Mouse (Mus musculus) megakaryocyte-erythroid progenitor cell, adult 5 weeks (primary cell): ENCODE measurements around the gene Cdk7. TPM values are rescaled to one million over a fixed set of nuclear protein-coding genes. Genes with fewer than 3 reads are reported as not detected.

ENCODE experiments used
- polyA plus RNA-seq: library from polyadenylated mRNA; stranded (reverse); fragments of >175 nt; gene quantifications from 2 replicates; pipeline ENCODE4 v1.2.3, GENCODE M21; 2012

The Cdk7 gene
- 9.2 and 9.8 TPM in 2 replicates for polyA plus RNA-seq

GRCm38 (mm10) chr13:100730861-100731176 lies at the start of gene Cdk7:
TSS of gene Cdk7 (minus strand) at chr13:100730939.

GRCm38 (mm10) chr13:100775252-100776055 lies 44.7 kb upstream of the Cdk7 start, which contains the start of gene Cenph:
TSS of gene Cenph (minus strand) at chr13:100775899.

GRCm38 (mm10) chr13:100744036-100744744 lies 13.5 kb upstream of the Cdk7 start, which contains the start of gene Mrps36:
TSS of gene Mrps36 (minus strand) at chr13:100744659.

GRCm38 (mm10) chr13:100669291-100670022 lies 61.3 kb downstream of the Cdk7 start, which contains the start of gene Ccdc125:
TSS of gene Ccdc125 (plus strand) at chr13:100669717.

Other genes starting within 250 kb of the Cdk7 start
- gene Gtf2h2, start 238.4 kb downstream of the Cdk7 start, polyA plus RNA-seq = 25.0 and 29.8 TPM in 2 replicates
- gene Ocln, start 178.2 kb downstream of the Cdk7 start, polyA plus RNA-seq = 0.11 TPM in 1 of 2 replicates, not detected in the other
- gene Marveld2, start 114.0 kb downstream of the Cdk7 start, polyA plus RNA-seq = 0.33 and 0.56 TPM in 2 replicates
- gene Ak6, start 80.0 kb downstream of the Cdk7 start, polyA plus RNA-seq = 52.9 and 56.8 TPM in 2 replicates
- 8.6 and 9.1 TPM in 2 replicates for gene Rad17, start 79.9 kb downstream of the Cdk7 start, polyA plus RNA-seq
- 20.1 and 27.7 TPM in 2 replicates for gene Taf9, start 79.4 kb downstream of the Cdk7 start, polyA plus RNA-seq
- gene Ccdc125, start 61.2 kb downstream of the Cdk7 start, polyA plus RNA-seq = 3.4 and 3.7 TPM in 2 replicates
- 88.9 and 94.7 TPM in 2 replicates for gene Mrps36, start 13.7 kb upstream of the Cdk7 start, polyA plus RNA-seq
- 22.1 and 22.7 TPM in 2 replicates for gene Cenph, start 45.0 kb upstream of the Cdk7 start, polyA plus RNA-seq
- gene Ccnb1, start 55.6 kb upstream of the Cdk7 start, polyA plus RNA-seq = 1.7 and 2.6 TPM in 2 replicates
- 9.1 and 9.8 TPM in 2 replicates for gene Slc30a5, start 102.5 kb upstream of the Cdk7 start, polyA plus RNA-seq